Mouse (Mus musculus): ENCODE measurements at regions not wholly inside any gene's neighbourhood (a gene's known extent, or its start where the extent isn't known, plus 50 kb on each side); places are given as distances from the start of the nearest gene placed in this dataset.
"Not testable (repeated sequence)": the region's sequence is repeated elsewhere in the genome, so short reads cannot be mapped to it uniquely, and the experiment has no call there.

- TF ChIP-seq EP300 (IDR thresholded peaks at IDR 0.05; ENCODE audit: insufficient read depth, low read depth, low read length); CTCF (IDR thresholded peaks at IDR 0.05; ENCODE audit: low read depth, low read length): not testable (repeated sequence)
Observed at GRCm38 (mm10) chr14:16087231-16087630, 161.8 kb upstream of the Ngly1 start.
